Mouse (Mus musculus) spleen, adult 2 months (tissue): Measurements from ENCODE around the gene Rho. TPM values are rescaled to one million over a fixed set of nuclear protein-coding genes. Genes with fewer than 3 reads are reported as not detected.

Experiments used
- DNase-seq, 2 experiments: peaks; one replicate each; pipeline versions ENCODE4 v3.0.0 to v3.0.0-alpha.2; 2012 to 2021; ENCODE audit warnings: low spot score in 2 of 2, low read depth in 1 of 2
- H3K27ac ChIP-seq: fragments of 200-500 bp; 2 replicates; pipeline ENCODE4 v1.5.1; 2012; ENCODE audit warnings: low read length, inconsistent platforms; ENCODE audit not compliant: insufficient read depth
- H3K27me3 ChIP-seq: fragments of 200-500 bp; 2 replicates; pipeline ENCODE4 v1.6.1; 2012; ENCODE audit warnings: mild to moderate bottlenecking, moderate library complexity, low read length, inconsistent platforms; ENCODE audit not compliant: control insufficient read depth, insufficient read depth
- H3K36me3 ChIP-seq: fragments of 200-500 bp; 2 replicates; pipeline ENCODE4 v1.6.1; 2012; ENCODE audit warnings: mild to moderate bottlenecking, low read length, inconsistent platforms; ENCODE audit not compliant: control insufficient read depth, insufficient read depth
- H3K4me1 ChIP-seq: fragments of 200-500 bp; 2 replicates; pipeline ENCODE4 v1.6.1; 2011; ENCODE audit warnings: inconsistent platforms; ENCODE audit not compliant: control insufficient read depth, insufficient read depth, insufficient read length
- H3K4me3 ChIP-seq: fragments of 200-500 bp; 2 replicates; pipeline ENCODE4 v1.5.1; 2011; ENCODE audit warnings: mild to moderate bottlenecking, inconsistent platforms; ENCODE audit not compliant: insufficient read depth, insufficient read length; ENCODE audit errors: extremely low read depth
- CTCF ChIP-seq: fragments of 200-500 bp; IDR thresholded peaks from 2 replicates; pipeline ENCODE4 v1.5.1; 2011; ENCODE audit warnings: mild to moderate bottlenecking, inconsistent platforms; ENCODE audit not compliant: insufficient read depth, insufficient read length, insufficient replicate concordance; ENCODE audit errors: extremely low read depth
- POLR2A ChIP-seq: fragments of 200-500 bp; IDR thresholded peaks from 2 replicates; pipeline ENCODE4 v1.6.1; 2011; ENCODE audit warnings: low read depth, low read length, inconsistent platforms
- WGBS: fragments of 180-500 bp; shearing (Covaris S2); methylation state at CpG from one replicate; pipeline ENCODE4 v1.1.7; 2018; 5-methylcytosine and 5-hydroxymethylcytosine counted together
- polyA plus RNA-seq: library from polyadenylated mRNA; depleted of rRNA; stranded (reverse); fragments of >200 nt; gene quantifications from 2 replicates; pipeline ENCODE4 v1.2.3, GENCODE M21; 2012

Gene Rho
- polyA plus RNA-seq, 1 experiment = 0.37 TPM

DNA sequence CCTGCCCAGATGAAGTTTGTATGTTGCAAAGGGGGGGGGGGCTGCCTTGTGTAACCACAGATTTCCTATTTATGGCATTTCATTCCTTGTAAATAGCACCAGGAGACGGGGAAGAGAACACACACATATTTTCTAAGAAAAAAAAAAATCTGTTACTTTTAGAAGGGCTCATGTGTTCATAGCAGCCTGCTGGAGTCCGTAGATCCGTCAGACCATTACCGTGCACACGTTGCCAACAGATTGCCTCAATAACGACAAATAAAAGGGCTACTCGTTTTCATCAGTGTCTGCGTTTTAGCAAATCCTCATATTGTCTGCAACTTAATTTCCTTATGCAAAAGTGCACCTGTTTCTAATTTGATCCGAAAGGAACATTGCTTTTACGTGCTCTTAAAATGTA, 5.1 kb upstream of the Rho start:
- no peak overlapping the region for H3K4me3 ChIP-seq
- DNase-seq = no peak
- no peaks in the 10 kb centered on the region for H3K27me3 ChIP-seq
- no peak overlapping the region for H3K27ac ChIP-seq
- TF ChIP-seq POLR2A = no peak
- TF ChIP-seq CTCF = no peak
- no peaks in the 10 kb centered on the region for H3K4me1 ChIP-seq
- no peaks in the 10 kb centered on the region for H3K36me3 ChIP-seq
- 90% methylated on average over 10 of the region's 10 CpGs for WGBS

DNA sequence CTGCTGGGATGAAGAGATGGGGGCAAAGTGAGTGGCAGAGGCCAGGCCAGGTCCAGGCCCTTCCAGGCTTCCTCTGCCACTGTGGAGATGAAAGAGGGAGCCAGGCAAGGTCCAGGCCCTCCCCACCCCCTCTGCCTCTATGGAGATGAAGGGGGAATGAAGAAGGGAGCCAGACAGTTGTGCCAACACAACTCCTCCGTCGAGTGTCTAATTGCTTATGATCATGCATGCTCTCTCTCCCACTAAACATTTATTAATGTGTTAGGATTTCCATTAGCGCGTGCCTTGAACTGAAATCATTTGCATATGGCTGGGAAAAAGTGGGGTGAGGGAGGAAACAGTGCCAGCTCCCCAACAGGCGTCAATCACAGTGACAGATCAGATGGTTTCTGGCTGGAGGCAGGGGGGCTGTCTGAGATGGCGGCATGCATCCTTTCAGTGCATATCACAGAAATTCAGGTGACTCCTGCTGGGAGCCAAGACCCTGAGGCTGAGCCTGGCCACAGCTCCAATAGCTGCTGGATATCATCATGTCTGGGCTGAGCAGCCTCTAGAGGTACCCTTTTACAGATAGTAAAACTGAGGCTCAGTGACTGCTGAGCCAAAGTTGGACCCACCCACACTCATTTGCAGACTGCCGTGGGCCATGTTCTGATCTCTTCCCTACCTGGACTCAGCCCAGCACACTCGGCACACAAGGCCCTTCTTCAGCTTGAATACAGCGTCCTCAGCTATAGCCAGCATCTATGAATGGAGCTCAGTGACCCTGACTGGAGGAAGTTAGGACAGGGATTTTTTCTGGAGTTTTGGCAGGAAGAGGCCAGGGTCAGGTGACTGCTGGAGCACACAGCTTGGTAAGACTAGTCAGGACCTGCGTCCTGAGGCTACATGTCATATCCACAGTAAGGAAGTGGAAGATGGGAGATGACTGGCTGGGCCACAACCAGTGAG, 4.0 kb upstream of the Rho start:
- no peaks in the 10 kb centered on the region for H3K4me1 ChIP-seq
- 86% methylated on average over 10 of the region's 10 CpGs for WGBS
- TF ChIP-seq CTCF = no peak
- TF ChIP-seq POLR2A = no peak
- DNase-seq = no peak
- H3K27me3 ChIP-seq = no peaks in the 10 kb centered on the region
- no peak overlapping the region for H3K27ac ChIP-seq
- H3K4me3 ChIP-seq = no peak overlapping the region
- no peaks in the 10 kb centered on the region for H3K36me3 ChIP-seq

DNA sequence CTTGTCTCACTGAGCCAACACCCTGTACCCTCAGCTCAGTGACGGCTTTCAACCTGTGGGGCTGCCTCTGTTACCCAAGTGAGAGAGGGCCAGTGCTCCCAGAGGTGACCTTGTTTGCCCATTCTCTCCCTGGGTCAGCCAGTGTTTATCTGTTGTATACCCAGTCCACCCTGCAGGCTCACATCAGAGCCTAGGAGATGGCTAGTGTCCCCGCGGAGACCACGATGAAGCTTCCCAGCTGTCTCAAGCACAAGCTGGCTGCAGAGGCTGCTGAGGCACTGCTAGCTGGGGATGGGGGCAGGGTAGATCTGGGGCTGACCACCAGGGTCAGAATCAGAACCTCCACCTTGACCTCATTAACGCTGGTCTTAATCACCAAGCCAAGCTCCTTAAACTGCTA, 1.5 kb upstream of the Rho start:
- WGBS = 84% methylated on average over 5 of the region's 5 CpGs
- no peak for DNase-seq
- no peak for TF ChIP-seq POLR2A
- no peak for TF ChIP-seq CTCF
- Histone ChIP-seq H3K27ac (no peak overlapping the region), H3K4me1 (no peaks in the 10 kb centered on the region), H3K36me3 (no peaks in the 10 kb centered on the region), H3K4me3 (no peak overlapping the region), H3K27me3 (no peaks in the 10 kb centered on the region)

DNA sequence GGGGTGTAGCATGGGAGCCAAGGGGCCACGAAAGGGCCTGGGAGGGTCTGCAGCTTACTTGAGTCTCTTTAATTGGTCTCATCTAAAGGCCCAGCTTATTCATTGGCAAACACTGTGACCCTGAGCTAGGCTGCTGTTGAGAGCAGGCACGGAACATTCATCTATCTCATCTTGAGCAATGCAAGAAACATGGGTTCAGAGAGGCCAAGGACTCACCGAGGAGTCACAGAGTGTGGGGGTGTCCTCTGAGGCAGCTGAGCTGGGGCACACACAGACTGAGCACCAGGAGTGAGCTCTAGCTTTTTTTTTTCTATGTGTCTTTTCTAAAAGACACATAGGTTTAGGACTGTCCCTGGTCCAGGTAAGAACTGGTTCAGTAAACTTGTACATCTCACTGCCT, 843 bp downstream of the Rho start:
- no peaks in the 10 kb centered on the region for H3K36me3 ChIP-seq
- no peak for DNase-seq
- no peaks in the 10 kb centered on the region for H3K27me3 ChIP-seq
- no peak overlapping the region for H3K27ac ChIP-seq
- TF ChIP-seq CTCF = no peak
- TF ChIP-seq POLR2A = no peak
- 89% methylated on average over 3 of the region's 3 CpGs for WGBS
- no peaks in the 10 kb centered on the region for H3K4me1 ChIP-seq
- no peak overlapping the region for H3K4me3 ChIP-seq

DNA sequence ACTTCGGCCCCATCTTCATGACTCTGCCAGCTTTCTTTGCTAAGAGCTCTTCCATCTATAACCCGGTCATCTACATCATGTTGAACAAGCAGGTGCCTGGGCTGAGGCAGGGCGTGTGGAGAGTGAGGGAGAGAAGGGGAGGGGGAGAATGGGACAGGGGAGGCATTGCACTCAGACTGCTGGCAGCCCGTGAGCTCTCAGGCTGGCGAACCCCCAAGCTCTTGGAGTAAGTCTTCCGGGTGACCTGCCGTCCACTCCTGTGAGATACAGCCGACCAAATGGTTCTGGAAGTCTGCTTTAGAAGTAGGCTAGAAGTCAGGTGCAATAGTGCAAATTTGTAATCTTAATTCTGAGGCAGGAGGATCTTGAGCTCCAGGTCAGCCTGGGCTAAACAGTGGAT, 4.0 kb downstream of the Rho start:
- TF ChIP-seq CTCF = no peak
- no peak for TF ChIP-seq POLR2A
- Histone ChIP-seq H3K27ac (no peak overlapping the region), H3K4me3 (no peak overlapping the region), H3K4me1 (no peaks in the 10 kb centered on the region), H3K27me3 (no peaks in the 10 kb centered on the region), H3K36me3 (no peaks in the 10 kb centered on the region)
- DNase-seq = no peak
- WGBS = 83% methylated on average over 8 of the region's 8 CpGs

DNA sequence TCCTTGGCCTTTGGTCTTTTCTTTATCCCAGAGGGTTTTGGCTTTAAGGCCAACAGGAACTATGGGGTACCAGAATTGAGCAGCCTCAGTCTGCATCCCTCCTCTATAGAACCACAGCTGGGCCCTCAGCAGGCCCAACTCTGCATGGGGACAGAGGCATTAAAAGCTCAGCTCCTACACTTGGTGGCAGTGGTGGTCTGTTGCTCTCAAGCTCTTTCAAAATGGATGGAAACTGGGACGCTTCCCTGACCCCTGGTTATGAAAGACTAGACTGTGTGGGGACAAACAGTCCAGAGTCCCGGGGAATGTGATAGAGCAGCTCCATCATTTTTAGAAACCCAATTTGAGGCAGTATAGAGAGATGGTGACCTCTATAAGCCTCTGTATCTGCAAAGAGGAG, 6.5 kb downstream of the Rho start:
- no peak overlapping the region for H3K27ac ChIP-seq
- H3K4me1 ChIP-seq = peaks cover 3% of the 10 kb centered on the region; the same call in 1 of the 2 replicates
- H3K27me3 ChIP-seq = no peaks in the 10 kb centered on the region
- DNase-seq = no peak
- H3K36me3 ChIP-seq = no peaks in the 10 kb centered on the region
- TF ChIP-seq POLR2A (no peak), CTCF (no peak)
- 92% methylated on average over 2 of the region's 2 CpGs for WGBS
- H3K4me3 ChIP-seq = no peak overlapping the region

DNA sequence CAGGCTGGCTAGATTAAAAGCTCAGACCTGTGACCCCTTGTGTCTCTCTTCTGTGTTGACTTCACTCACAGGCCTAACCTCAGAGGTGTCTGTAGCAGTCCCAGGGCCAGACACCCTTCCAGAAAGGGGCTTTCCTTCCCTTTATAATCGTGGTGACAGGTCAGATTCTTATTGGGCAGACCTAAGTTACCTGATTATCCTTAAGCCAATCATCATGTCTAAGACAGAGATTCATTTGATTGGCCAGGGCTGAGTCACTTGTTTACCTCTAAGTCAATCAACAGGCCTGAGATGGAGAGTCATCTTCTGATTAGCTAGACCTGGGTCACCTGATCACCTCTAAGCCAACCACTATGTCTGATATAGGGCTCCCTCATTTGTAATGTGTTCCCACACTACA, 7.2 kb downstream of the Rho start:
- WGBS = 93% methylated on average over 1 of the region's 1 CpGs

More for the DNA sequence above, 7.2 kb downstream of the Rho start:
- Histone ChIP-seq H3K27me3 (no peaks in the 10 kb centered on the region), H3K27ac (no peak overlapping the region), H3K4me3 (no peak overlapping the region), H3K36me3 (no peaks in the 10 kb centered on the region), H3K4me1 (peaks cover 3% of the 10 kb centered on the region; the same call in 1 of the 2 replicates)
- TF ChIP-seq CTCF (no peak), POLR2A (no peak)
- DNase-seq = no peak
